18 mouse cellular contexts compared by ENCODE assay signal in genomic region chr19:29158486-29158885, GRCm38 (mm10).
"Had no signal": no experiment of that assay in that cellular context is flagged by ENCODE, and none has a peak within 500 bp of the region (broad histone marks: within the 10 kb centered on the region; RNA-seq: fewer than 3 reads in every experiment).

No protein-coding gene starts in this region.

- H3K27me3 ChIP-seq: kidney, embryonic 15.5 days; liver, embryonic 13.5 days; midbrain, embryonic 13.5 days; neural tube, embryonic 13.5 days had no signal

- ATAC-seq: midbrain, embryonic 13.5 days; midbrain, embryonic 16.5 days had no signal

- H3K4me1 ChIP-seq: kidney, embryonic 15.5 days; midbrain, embryonic 10.5 days; midbrain, embryonic 13.5 days; neural tube, embryonic 13.5 days had no signal

- H3K36me3 ChIP-seq: kidney, embryonic 15.5 days; liver, embryonic 13.5 days; midbrain, embryonic 10.5 days; midbrain, embryonic 13.5 days; neural tube, embryonic 13.5 days had no signal

- H3K4me3 ChIP-seq: kidney, embryonic 15.5 days; left cerebral cortex, adult 2 months; liver, embryonic 13.5 days; midbrain, embryonic 10.5 days; midbrain, embryonic 13.5 days; myocyte; neural tube, embryonic 13.5 days had no signal

- H3K27ac ChIP-seq: kidney, embryonic 15.5 days; left cerebral cortex, adult 2 months; liver, embryonic 13.5 days; midbrain, embryonic 10.5 days; midbrain, embryonic 13.5 days; neural tube, embryonic 13.5 days; stomach, postnatal 0 days had no signal

- DNase-seq: kidney, adult 11 months; kidney, adult 8-10 months; kidney, postnatal 10 days; layer of hippocampus, postnatal 36 days; liver, embryonic 13.5 days; lung, postnatal 14 days; retina, postnatal 1 day; thymus, adult 2 months; thymus, postnatal 14 days; thymus, postnatal 4 days had no signal
